Mouse (Mus musculus) limb, embryonic 15.5 days (tissue): ENCODE results near the gene Efna4. TPM values are rescaled to one million over a fixed set of nuclear protein-coding genes. Genes with fewer than 3 reads are reported as not detected.

Experiments
- ATAC-seq: fragments of 200-750 bp; cut with Nextera tagmentation; 2 replicates; pipeline ENCODE4 v1.8.0; 2017; ENCODE audit warnings: low read depth, moderate TSS enrichment; ENCODE audit not compliant: insufficient number of reproducible peaks, low FRiP score, low TSS enrichment
- H3K27ac ChIP-seq: fragments of 300-500 bp; sonication (generic); 2 replicates; pipeline ENCODE4 v1.5.1; 2015; ENCODE audit warnings: moderate library complexity, mild to moderate bottlenecking, inconsistent platforms
- H3K27me3 ChIP-seq: fragments of 300-500 bp; sonication (generic); 2 replicates; pipeline ENCODE4 v1.6.1; 2015; ENCODE audit warnings: inconsistent platforms
- H3K36me3 ChIP-seq: fragments of 300-500 bp; sonication (generic); 2 replicates; pipeline ENCODE4 v1.6.1; 2015; ENCODE audit warnings: inconsistent platforms
- H3K4me1 ChIP-seq: fragments of 300-500 bp; sonication (generic); 2 replicates; pipeline ENCODE4 v1.6.1; 2015; ENCODE audit warnings: inconsistent platforms
- H3K4me2 ChIP-seq: fragments of 300-500 bp; sonication (generic); 2 replicates; pipeline ENCODE4 v1.6.1; 2015; ENCODE audit warnings: mild to moderate bottlenecking, inconsistent platforms
- H3K4me3 ChIP-seq: fragments of 300-500 bp; sonication (generic); 2 replicates; pipeline ENCODE4 v1.5.1; 2015; ENCODE audit warnings: mild to moderate bottlenecking, inconsistent platforms
- H3K9ac ChIP-seq: fragments of 300-500 bp; sonication (generic); 2 replicates; pipeline ENCODE4 v1.6.1; 2015; ENCODE audit warnings: inconsistent platforms
- H3K9me3 ChIP-seq: fragments of 300-500 bp; sonication (generic); 2 replicates; pipeline ENCODE4 v1.6.1; 2016; ENCODE audit warnings: inconsistent platforms
- WGBS: fragments of 180-500 bp; shearing (Covaris S2); methylation state at CpG from one replicate; pipeline ENCODE4 v1.1.7; 2015; 5-methylcytosine and 5-hydroxymethylcytosine counted together
- polyA plus RNA-seq: library from polyadenylated mRNA; unstranded; fragments of >200 nt; fragmentation: Nextera tagmentation; extraction: Ambion mirVana; gene quantifications from 2 replicates; pipeline ENCODE4 v1.2.1, GENCODE M21; 2015

Efna4 gene
- polyA plus RNA-seq, 1 experiment from 2014 or later: 34.4 TPM

DNA sequence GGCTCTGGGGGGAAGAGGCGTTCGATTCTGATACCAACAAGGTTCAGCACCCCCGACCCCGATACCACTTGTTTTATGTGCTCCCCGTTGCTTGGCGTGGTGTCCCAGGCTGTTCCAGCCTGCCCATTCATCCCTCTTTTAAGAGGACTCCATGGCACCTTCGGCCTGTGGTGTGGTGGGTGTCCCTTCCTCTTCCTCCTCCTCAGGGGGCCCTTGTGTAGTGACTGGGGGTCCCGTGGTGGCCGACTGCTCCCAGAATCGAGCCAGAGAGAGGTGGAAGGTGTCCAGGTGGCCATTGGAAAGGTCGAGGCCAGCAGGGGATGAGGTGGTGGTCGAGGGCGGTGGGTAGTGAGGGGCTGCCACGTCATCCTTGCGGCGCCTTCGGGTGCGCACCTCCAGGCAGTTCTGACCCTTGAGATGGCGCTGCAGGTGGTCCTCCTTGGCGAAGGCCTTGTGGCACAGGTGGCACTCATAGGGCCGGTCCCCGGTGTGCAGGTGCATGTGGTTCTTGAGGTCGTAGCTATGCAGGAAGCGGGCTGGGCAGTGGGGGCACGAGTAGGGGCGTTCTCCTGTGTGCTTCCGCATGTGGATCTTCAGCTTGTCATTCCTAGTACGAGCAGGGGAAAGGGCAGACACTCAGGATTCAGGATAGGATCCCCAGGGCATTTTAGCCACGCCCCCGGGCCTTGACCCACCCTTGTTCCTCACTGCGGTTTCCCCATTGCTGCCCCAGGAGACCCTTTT lies 41.7 kb upstream of the Efna4 start:
- Histone ChIP-seq H3K9me3 (no peaks in the 10 kb centered on the region), H3K9ac (no peak overlapping the region), H3K4me1 (peaks cover 25% of the 10 kb centered on the region), H3K4me3 (no peak overlapping the region), H3K27me3 (no peaks in the 10 kb centered on the region), H3K36me3 (peaks cover 9% of the 10 kb centered on the region; the same call in 1 of the 2 replicates), H3K27ac (peak overlapping the region; percentile 69), H3K4me2 (no peak overlapping the region)
- no peak for ATAC-seq
- 85% methylated on average over 31 of the region's 31 CpGs for WGBS

- Histone ChIP-seq H3K27ac (peak overlapping the region; percentile 69), H3K27me3 (no peaks in the 10 kb centered on the region), H3K36me3 (peaks cover 9% of the 10 kb centered on the region; the same call in 1 of the 2 replicates), H3K4me1 (peaks cover 19% of the 10 kb centered on the region), H3K9me3 (no peaks in the 10 kb centered on the region), H3K4me2 (peak overlapping the region; percentile 76), H3K4me3 (peak overlapping the region; percentile 55), H3K9ac (peak overlapping the region; percentile 54)
- 2% methylated on average over 26 of the region's 29 CpGs for WGBS
- peak; percentile 88 for ATAC-seq
These were observed 40.7 kb upstream of the Efna4 start for GRCm38 (mm10) chr3:89378394-89379067.

DNA sequence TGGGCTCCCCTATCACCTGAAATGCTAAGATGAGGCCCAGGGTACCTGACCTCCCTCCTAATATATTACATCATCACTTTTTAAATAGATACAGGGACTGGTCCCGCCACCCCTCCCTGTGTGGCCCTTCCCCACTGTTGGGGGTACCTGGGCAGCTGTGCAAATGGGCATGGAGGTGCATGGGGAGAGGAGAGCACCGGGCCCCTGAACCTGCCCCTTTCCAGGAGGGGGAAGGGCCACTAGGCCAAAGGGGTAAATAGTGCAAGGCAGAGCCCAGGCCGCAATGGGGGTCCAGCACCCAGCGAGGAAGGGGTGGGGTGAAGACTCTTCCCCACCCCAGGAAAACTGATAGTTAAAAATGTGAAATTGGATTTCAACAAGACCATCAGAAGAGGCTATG lies 40.0 kb upstream of the Efna4 start:
- Histone ChIP-seq H3K27me3 (no peaks in the 10 kb centered on the region), H3K9me3 (no peaks in the 10 kb centered on the region), H3K4me1 (peaks cover 19% of the 10 kb centered on the region), H3K27ac (0 out of 2 replicates have a peak overlapping the region, but pooled peaks have one; percentile 2), H3K4me2 (peak overlapping the region; percentile 76), H3K36me3 (peaks cover 9% of the 10 kb centered on the region; the same call in 1 of the 2 replicates), H3K4me3 (peak overlapping the region; percentile 55; the same call in 1 of the 2 replicates), H3K9ac (no peak overlapping the region)
- ATAC-seq: no peak
- WGBS: 74% methylated on average over 4 of the region's 4 CpGs

DNA sequence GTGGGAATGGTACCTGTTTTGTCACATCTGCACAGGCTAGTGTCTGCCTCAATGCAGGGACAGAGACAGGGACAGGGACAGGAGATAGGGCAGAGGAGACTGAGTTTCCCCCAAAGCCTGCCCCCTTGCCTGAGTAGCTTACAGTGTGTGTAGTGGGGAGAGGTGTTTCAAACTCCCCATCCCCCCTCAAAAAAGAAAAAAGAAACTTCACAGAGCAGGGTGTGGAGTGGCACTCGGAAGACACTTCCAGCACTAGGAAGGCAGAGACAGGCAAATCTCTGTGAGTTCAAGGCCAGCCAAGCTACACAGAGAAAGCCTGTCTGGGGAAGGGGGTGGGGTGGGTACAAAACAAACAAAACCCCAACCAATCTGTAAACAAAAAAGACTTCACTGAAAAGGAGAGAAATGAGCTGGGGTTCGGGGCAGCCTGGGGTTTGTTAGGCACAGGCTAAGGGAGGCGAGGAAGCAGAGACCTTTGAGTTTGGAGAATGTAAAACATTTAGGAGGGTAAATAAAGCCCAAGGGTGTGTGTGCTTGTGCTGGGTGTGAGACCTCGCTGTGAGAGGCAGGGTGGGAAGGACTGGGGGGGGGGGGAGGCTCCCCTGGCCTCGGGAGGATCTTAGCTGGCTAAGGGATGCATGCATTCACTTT lies 35.9 kb upstream of the Efna4 start:
- Histone ChIP-seq H3K4me3 (no peak overlapping the region), H3K27me3 (no peaks in the 10 kb centered on the region), H3K4me2 (no peak overlapping the region), H3K9ac (no peak overlapping the region), H3K4me1 (peaks cover 12% of the 10 kb centered on the region), H3K27ac (no peak overlapping the region), H3K36me3 (no peaks in the 10 kb centered on the region), H3K9me3 (no peaks in the 10 kb centered on the region)
- ATAC-seq: no peak
- WGBS: 50% methylated on average over 5 of the region's 5 CpGs

GRCm38 (mm10) chr3:89367338-89367737 lies 29.5 kb upstream of the Efna4 start:
- no peak for ATAC-seq
- 50% methylated on average over 11 of the region's 11 CpGs for WGBS
- no peak overlapping the region for H3K9ac ChIP-seq

DNA sequence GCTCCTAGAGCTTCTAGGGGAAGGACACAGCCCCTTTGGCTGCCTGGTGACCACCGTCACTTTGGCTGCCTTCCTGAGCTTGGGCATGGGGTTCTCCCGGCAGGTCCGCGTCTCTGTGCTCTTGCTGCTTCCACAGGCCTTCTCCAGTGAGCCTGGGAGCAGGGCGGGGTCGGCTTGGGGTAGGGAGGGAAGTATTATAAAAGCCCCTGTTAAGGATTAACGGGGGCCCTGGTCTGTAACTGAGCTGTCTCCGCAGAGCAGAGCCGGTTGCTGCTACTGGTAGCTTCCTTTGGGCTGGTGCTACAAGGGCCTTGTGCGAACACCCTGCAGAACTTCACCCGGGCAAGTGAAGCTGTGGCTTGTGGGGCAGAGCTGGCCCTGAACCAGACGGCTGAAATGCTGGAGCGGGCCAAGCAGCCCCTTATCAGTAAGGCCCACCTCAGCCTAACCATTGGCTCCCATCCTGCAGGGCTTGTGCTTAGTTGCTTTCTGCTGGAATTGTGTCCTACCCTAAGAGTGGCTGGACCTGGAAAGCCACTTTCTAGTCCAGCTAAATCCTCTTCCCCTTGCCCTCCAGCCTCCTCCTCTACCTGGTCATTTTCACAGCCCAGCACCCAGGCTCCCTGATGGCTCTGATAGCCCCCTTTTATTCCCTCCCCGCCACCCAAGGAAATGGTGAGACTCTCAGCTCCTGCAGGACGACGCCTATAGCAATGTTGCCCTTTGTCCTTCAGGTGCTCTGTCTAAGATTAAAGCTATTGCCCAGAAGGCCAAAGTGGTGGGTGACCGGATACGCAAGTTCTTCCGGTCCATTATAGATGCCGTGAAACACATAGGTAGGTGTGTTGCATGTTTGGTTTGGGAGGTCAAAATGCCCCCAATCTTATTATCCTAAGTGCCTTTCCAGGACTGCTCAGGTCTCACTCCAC lies 27.9 kb upstream of the Efna4 start:
- H3K27me3 ChIP-seq: no peaks in the 10 kb centered on the region; the same call in 1 of the 2 replicates
- H3K4me1 ChIP-seq: no peaks in the 10 kb centered on the region
- H3K36me3 ChIP-seq: no peaks in the 10 kb centered on the region
- H3K9ac ChIP-seq: no peak overlapping the region
- H3K27ac ChIP-seq: no peak overlapping the region
- no peaks in the 10 kb centered on the region for H3K9me3 ChIP-seq
- no peak for ATAC-seq
- no peak overlapping the region for H3K4me2 ChIP-seq
- 66% methylated on average over 20 of the region's 20 CpGs for WGBS
- H3K4me3 ChIP-seq: no peak overlapping the region

More at GRCm38 (mm10) chr3:89367338-89367737, 29.5 kb upstream of the Efna4 start:
- H3K36me3 ChIP-seq: no peaks in the 10 kb centered on the region
- no peaks in the 10 kb centered on the region for H3K4me1 ChIP-seq
- no peak overlapping the region for H3K27ac ChIP-seq
- H3K4me3 ChIP-seq: no peak overlapping the region
- no peaks in the 10 kb centered on the region for H3K9me3 ChIP-seq
- H3K27me3 ChIP-seq: no peaks in the 10 kb centered on the region; the same call in 1 of the 2 replicates
- H3K4me2 ChIP-seq: no peak overlapping the region

- no peaks in the 10 kb centered on the region for H3K36me3 ChIP-seq
- H3K27ac ChIP-seq: no peak within 1 kb of the TSS
- H3K9ac ChIP-seq: no peak within 1 kb of the TSS
- no peaks in the 10 kb centered on the region for H3K9me3 ChIP-seq
- no peaks in the 10 kb centered on the region for H3K4me1 ChIP-seq
- no peak within 1 kb of the TSS for H3K4me3 ChIP-seq
- WGBS: 89% methylated on average over 11 of the region's 11 CpGs
- H3K4me2 ChIP-seq: no peak within 1 kb of the TSS
- no peak for ATAC-seq
- H3K27me3 ChIP-seq: no peaks in the 10 kb centered on the region; the same call in 1 of the 2 replicates
These were observed 27.3 kb upstream of the Efna4 start, which contains the start of gene Dcst1 for GRCm38 (mm10) chr3:89365153-89365485. Gene Dcst1, minus strand, starts transcription at chr3:89365253.

DNA sequence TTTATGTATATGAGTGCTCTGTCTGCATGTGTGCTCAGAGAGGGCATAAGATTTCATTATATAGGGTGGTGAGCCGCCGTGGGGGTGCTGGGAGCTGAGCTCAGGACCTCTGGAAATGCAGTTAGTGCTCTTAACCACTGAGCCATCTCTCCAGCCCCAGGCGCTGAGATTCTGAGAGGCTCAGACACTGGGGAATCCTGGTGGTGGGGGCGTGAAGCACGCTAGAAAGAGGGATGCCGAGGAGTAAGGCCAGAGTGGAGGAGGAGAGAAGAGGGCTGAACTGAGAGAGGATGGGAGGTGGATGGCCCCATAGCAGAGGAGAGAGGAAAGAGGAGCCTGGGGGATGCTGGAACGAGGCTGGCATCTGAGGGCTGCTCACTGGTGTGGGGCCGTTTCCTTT lies 26.8 kb upstream of the Efna4 start:
- WGBS: 67% methylated on average over 8 of the region's 8 CpGs
- Histone ChIP-seq H3K27me3 (no peaks in the 10 kb centered on the region; the same call in 1 of the 2 replicates), H3K9ac (no peak overlapping the region), H3K4me1 (no peaks in the 10 kb centered on the region), H3K36me3 (no peaks in the 10 kb centered on the region), H3K27ac (no peak overlapping the region), H3K9me3 (no peaks in the 10 kb centered on the region), H3K4me2 (no peak overlapping the region), H3K4me3 (no peak overlapping the region)
- no peak for ATAC-seq

DNA sequence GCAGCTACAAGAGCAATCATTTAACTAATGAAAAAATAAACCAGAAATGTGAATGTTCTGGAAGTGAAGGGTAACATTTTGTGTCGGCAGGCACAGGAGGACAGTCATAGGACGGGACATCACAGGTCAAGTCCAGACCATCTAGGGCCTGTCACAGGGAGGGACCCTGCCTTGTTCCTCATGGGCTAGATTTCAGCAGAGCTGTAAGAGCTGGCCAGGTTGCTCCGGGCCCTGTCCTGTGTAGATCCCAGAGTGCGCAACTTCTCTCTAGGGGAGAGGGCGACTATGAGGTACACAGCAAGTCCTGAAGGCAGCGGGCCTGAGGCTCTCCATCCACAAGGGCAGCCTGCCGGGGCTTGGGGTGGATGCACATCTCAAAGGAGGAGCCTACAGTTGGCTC lies 23.8 kb upstream of the Efna4 start, which contains the start of gene Dcst2:
Gene Dcst2, plus strand, starts transcription at position 301 of the 400 bp plus-strand sequence.
- no peak for ATAC-seq
- no peak within 1 kb of the TSS for H3K4me2 ChIP-seq
- no peaks in the 10 kb centered on the region for H3K4me1 ChIP-seq
- H3K36me3 ChIP-seq: no peaks in the 10 kb centered on the region
- 84% methylated on average over 7 of the region's 7 CpGs for WGBS
- H3K9me3 ChIP-seq: no peaks in the 10 kb centered on the region
- H3K9ac ChIP-seq: no peak within 1 kb of the TSS
- H3K4me3 ChIP-seq: no peak within 1 kb of the TSS
- H3K27me3 ChIP-seq: no peaks in the 10 kb centered on the region; the same call in 1 of the 2 replicates
- H3K27ac ChIP-seq: no peak within 1 kb of the TSS

GRCm38 (mm10) chr3:89360237-89360636 lies 22.4 kb upstream of the Efna4 start:
- Histone ChIP-seq H3K9ac (no peak overlapping the region), H3K27me3 (no peaks in the 10 kb centered on the region; the same call in 1 of the 2 replicates), H3K4me1 (no peaks in the 10 kb centered on the region), H3K4me2 (no peak overlapping the region), H3K4me3 (no peak overlapping the region), H3K27ac (no peak overlapping the region), H3K9me3 (no peaks in the 10 kb centered on the region), H3K36me3 (no peaks in the 10 kb centered on the region)
- no peak for ATAC-seq
- 71% methylated on average over 3 of the region's 3 CpGs for WGBS

- Histone ChIP-seq H3K9ac (no peak overlapping the region), H3K27me3 (no peaks in the 10 kb centered on the region), H3K9me3 (no peaks in the 10 kb centered on the region), H3K27ac (no peak overlapping the region), H3K4me2 (no peak overlapping the region), H3K4me1 (peaks cover 4% of the 10 kb centered on the region; the same call in 1 of the 2 replicates), H3K4me3 (no peak overlapping the region), H3K36me3 (no peaks in the 10 kb centered on the region)
- ATAC-seq: no peak
- WGBS: 72% methylated on average over 6 of the region's 6 CpGs
These were observed 21.8 kb upstream of the Efna4 start for GRCm38 (mm10) chr3:89359630-89360029.
